Mouse (Mus musculus): Measurements from ENCODE around the gene Srms. TPM values are rescaled to one million over a fixed set of nuclear protein-coding genes. Genes with fewer than 3 reads are reported as not detected.
"Not testable (repeated sequence)": the region's sequence is repeated elsewhere in the genome, so short reads cannot be mapped to it uniquely, and the experiment has no call there.

The Srms gene
- total RNA-seq, 1 experiment from 2014 or later, result not detected

DNA sequence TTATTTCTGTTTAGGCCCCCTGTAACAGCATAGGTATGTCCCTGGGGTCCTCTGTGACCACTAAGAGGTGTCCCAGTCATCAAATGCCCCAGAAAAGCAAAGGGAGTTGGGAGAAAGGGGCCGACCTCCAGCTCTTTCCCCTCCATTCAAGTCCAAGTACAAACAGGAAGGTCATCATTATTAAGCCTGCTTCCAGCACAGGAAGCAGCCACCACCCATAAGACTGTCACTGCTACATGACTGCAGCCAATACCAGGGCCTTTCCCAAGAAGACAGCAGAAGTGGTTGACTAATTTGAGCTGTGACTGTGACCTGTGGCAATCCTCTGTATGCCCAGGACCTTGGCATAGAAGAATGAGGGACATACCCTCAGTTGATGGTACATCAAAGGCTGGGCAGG is 15.3 kb upstream of the Srms start:
- ATAC-seq (replicated peaks in 1 of 2; ENCODE audit: insufficient read depth in 1 of 2, low FRiP score in 2 of 2, low TSS enrichment in 1 of 2, low read depth in 1 of 2, poor library complexity in 2 of 2, severe bottlenecking in 2 of 2), result no peak

DNA sequence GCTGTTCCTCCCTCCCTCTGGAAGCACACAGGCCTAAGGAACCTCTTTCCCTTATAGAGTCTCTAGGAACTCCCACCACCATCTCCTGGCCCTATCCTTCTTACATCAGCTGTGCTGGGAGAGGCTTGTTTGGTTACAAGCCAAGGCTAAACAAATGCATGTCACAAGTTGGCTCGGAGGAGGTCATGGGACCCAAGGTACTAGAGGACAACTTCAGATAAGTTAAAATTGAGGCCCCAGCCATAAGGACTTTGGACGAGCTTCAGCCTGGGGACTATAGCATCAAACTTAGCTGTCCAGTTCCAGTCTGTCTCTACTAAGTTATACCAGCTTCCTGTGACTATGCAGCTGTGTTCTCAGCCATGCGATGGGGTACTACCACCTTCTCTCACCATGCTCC is 14.1 kb upstream of the Srms start:
- ATAC-seq (replicated peaks in 1 of 2; ENCODE audit: insufficient read depth in 1 of 2, low FRiP score in 2 of 2, low TSS enrichment in 1 of 2, low read depth in 1 of 2, poor library complexity in 2 of 2, severe bottlenecking in 2 of 2), result no peak

DNA sequence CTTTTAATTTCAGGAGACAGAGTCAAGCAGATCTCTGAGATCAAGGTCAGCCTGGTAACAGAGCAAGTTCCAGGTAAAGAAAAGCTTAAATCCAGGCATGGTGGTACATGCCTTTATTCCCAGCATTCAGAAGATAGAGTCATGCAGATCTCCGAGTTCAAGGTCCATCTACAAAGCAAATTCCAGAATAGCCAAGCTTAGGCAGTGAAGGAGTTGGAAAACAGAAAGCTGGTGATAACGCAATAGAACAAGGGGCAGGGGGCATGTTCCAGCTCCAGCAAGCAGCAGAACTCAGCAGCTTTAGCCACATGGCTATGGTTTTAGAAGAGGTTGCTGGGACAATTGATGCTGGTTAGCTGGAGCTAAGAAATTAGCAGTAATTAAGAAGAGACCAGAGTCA is 12.0 kb upstream of the Srms start:
- ATAC-seq (replicated peaks in 1 of 2; ENCODE audit: insufficient read depth in 1 of 2, low FRiP score in 2 of 2, low TSS enrichment in 1 of 2, low read depth in 1 of 2, poor library complexity in 2 of 2, severe bottlenecking in 2 of 2), result no peak

DNA sequence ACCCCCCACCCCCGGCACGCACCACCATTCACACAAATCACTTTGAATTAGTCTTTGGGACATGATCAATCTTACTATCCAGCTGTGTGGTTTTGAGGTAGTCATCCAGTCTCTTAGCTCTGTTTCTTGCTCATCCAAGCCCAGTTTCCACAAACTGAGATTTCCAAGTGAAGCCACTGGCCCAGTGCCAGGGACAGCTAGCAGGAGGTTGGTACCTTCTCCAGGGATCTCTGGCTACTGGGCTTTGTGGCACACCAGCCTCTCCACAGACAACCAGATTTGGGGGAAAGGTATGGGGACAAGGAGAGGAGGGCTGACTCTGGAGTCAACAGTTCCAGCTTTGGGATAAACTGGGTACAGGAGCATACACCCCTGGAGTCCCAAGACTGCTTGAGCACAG is 7.4 kb upstream of the Srms start:
- ATAC-seq (replicated peaks in 1 of 2; ENCODE audit: insufficient read depth in 1 of 2, low FRiP score in 2 of 2, low TSS enrichment in 1 of 2, low read depth in 1 of 2, poor library complexity in 2 of 2, severe bottlenecking in 2 of 2), result no peak

DNA sequence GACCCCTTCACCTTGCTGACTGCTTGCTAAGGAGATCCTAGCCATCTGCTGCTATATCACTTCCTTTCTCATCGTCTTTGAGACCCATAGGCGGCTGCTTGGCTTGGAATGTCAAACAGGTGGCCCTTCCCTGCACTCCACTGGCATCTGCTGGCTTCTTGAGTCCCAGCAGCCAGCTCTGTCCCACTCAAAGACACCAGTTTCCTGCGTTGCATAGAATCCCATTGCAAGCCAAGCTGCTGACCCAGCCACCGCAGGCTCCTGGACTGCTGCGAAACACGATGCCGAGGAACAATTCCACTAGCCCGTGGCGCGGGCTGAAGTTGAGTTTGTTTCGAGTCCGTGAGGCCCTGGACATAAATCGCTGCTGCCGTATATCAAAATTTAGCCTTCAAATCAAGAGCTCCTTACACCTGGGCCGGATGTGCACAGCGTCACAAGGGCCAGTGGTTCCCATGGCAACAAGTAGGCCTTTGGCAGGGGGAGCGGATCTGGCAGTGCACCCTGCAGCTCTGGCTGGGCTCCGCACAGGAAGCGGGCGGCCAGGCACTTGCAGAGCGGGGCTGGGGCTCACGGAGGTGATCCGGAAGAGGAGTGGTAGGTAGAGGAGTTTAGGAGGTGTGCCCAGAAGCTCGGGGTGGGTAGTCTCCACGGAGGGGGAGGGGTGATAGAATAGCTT is 6.7 kb upstream of the Srms start, which contains the start of gene Fndc11:
TSS of gene Fndc11 (plus strand) at position 476 of the 679 bp plus-strand sequence.
- ATAC-seq (replicated peaks in 1 of 2; ENCODE audit: insufficient read depth in 1 of 2, low FRiP score in 2 of 2, low TSS enrichment in 1 of 2, low read depth in 1 of 2, poor library complexity in 2 of 2, severe bottlenecking in 2 of 2), result peak; percentile 99 to 100

DNA sequence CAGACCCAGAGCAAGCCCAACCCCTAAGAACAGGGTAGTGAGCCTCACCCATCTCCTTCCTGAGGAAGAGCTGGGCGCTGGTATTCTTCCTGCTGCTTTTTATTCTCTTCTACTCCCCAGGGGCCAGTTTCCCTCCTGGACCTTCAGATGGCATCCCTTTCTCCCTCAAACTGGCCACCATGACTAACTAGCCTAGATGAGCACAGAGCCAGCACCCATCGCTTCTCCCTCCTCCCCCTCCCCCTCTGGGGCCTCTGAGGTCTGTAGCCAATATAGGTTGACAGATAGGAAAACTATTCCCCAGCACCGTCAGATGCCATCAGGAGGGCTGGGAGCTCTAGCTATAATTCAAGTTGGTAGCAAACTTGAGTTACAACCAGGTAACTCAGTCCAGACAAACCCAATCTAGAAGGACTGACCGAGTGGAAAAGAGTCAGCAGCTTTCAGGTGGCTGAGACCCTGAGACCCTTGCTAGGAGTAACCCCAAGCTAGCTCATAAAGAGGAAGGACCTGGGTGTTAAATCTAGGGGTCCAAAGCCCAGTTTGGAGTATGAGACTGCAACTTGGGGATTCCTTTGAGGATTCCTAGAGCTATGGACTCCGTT is 6.0 kb upstream of the Srms start:
- no peak for ATAC-seq (replicated peaks in 1 of 2; ENCODE audit: insufficient read depth in 1 of 2, low FRiP score in 2 of 2, low TSS enrichment in 1 of 2, low read depth in 1 of 2, poor library complexity in 2 of 2, severe bottlenecking in 2 of 2)

DNA sequence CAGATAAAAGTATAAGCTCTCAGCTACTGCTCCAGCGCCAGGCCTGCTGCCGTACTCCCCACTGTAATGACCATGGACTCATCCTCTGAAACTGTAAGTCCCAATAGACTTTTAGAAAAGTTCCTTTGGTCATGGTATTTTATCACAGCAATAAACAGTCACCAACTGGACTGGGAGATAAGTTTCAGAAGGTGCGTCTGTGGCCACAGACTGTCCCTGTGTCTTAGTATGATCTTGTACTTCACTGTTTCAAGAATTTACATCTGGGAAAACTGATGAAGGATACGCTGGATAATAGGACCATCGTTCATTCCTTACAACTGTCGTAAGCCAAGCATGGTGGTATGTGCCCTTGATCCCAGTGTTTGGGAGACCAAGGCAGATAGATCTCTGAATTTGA is 3.1 kb upstream of the Srms start:
- ATAC-seq (replicated peaks in 1 of 2; ENCODE audit: insufficient read depth in 1 of 2, low FRiP score in 2 of 2, low TSS enrichment in 1 of 2, low read depth in 1 of 2, poor library complexity in 2 of 2, severe bottlenecking in 2 of 2), result no peak

DNA sequence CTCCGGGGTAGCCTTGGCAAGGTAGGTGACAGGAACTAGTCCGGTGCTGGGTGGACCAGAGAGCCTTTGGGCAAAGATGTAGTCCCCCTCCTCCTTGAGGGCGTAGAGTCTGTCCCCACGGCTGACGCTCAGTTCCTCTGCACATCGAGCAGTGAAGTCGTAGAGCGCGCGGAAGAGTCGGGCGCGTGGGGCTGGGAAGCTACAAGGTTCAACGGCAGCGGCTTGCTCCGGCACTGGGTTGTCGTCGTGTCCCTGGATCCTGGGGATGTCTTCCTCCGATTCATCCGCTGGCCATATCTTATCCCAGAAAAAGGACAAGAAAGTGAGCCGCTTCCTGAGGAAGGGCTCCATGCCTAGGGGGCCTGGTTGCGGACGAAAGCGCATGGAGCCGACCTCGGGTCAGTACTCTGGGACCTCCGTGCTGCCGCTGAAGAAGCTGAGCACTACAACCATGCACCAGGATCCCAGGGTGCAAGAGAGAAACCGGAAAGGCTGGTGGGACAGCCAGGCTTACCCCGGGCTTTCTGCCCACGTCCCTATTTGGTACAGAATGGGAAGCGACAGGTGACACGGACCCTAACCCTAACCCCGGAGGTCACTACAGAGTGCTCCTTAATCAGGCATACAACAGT is 480 bp downstream of the Srms start:
- peak; percentile 46 to 47; a peak in 3 of 4 replicates for ATAC-seq (replicated peaks in 1 of 2; ENCODE audit: insufficient read depth in 1 of 2, low FRiP score in 2 of 2, low TSS enrichment in 1 of 2, low read depth in 1 of 2, poor library complexity in 2 of 2, severe bottlenecking in 2 of 2)

DNA sequence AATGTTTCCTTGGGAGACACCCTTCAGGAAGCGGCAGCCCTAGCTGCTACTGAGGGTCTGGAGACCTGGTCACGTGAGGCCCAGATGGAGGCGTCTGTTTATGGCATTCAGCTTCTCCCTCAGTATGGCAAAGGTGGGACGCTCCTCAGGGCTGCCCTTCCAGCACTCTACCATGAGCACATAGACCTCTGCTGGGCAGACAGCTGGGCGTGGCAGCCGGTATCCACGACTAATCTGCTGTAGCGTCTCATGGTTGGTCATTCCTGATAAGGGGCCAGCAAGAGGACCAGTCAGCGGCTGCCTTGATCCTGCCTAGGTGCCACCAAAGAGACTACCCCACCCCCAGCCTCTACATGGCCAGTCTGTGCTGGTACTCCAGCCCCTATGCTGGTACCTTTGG is 6.9 kb downstream of the Srms start:
- ATAC-seq (replicated peaks in 1 of 2; ENCODE audit: insufficient read depth in 1 of 2, low FRiP score in 2 of 2, low TSS enrichment in 1 of 2, low read depth in 1 of 2, poor library complexity in 2 of 2, severe bottlenecking in 2 of 2), result no peak

DNA sequence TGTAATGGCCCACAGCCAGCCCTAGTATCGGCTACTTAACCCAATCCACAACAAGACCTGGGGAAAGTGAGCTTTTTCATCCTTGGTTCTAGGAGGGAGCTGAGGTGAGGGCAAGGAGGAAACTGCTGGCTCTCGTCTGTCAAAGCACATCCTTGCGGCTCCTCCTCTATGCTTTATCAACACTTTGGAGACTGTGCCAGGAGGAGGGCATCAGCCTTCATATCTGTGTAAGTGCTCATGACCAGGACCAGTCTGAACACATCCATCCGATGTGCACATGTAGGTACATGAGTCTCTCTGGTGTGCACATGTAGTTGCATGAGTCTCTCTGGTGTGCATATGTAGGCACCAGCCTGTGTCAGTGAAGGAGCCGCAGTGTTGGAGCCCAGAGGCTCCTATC is 7.3 kb downstream of the Srms start:
- ATAC-seq (replicated peaks in 1 of 2; ENCODE audit: insufficient read depth in 1 of 2, low FRiP score in 2 of 2, low TSS enrichment in 1 of 2, low read depth in 1 of 2, poor library complexity in 2 of 2, severe bottlenecking in 2 of 2), result no peak

DNA sequence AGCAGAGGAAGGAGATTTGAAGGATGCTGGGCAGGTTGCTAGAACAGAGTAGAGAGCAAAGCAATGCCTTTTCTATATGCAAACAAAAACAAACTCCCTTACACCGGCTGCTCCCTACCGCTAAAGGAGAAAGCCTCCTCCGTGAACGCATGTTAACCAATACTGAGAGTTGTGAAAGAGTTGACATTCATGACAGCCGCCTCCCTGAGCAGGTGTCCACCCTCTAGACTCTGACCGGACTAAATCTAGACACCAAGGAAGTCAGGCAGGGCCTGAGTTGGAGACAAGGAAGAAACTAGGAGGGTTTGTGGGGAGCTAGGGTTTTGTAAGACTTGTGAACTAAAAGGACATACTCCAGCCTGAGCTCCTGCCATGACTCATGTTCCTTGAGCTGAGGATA is 10.1 kb downstream of the Srms start:
- ATAC-seq (replicated peaks in 1 of 2; ENCODE audit: insufficient read depth in 1 of 2, low FRiP score in 2 of 2, low TSS enrichment in 1 of 2, low read depth in 1 of 2, poor library complexity in 2 of 2, severe bottlenecking in 2 of 2), result no peak

DNA sequence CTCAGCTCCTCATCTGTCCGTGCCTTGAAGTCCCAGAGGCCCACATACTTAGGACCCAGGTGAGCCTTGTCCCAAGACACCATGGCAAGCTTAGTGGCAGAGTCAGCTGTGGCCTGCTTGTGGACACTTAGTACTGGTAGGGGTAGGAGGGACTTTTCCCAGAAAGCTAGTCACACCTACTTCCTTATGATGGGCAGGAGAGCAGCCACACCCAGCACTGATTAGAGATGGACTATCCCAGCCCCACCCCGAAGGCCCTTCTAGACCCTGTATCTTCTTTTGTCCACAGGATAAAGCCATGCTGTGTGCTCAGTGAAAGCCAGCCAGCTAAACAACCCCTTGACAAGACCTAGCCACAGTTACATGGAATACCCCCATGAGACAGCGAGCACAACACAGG is 10.6 kb downstream of the Srms start, which contains the start of gene Ptk6:
TSS of gene Ptk6 (minus strand) at position 368 of the 400 bp plus-strand sequence.
- no peak for ATAC-seq (replicated peaks in 1 of 2; ENCODE audit: insufficient read depth in 1 of 2, low FRiP score in 2 of 2, low TSS enrichment in 1 of 2, low read depth in 1 of 2, poor library complexity in 2 of 2, severe bottlenecking in 2 of 2)

DNA sequence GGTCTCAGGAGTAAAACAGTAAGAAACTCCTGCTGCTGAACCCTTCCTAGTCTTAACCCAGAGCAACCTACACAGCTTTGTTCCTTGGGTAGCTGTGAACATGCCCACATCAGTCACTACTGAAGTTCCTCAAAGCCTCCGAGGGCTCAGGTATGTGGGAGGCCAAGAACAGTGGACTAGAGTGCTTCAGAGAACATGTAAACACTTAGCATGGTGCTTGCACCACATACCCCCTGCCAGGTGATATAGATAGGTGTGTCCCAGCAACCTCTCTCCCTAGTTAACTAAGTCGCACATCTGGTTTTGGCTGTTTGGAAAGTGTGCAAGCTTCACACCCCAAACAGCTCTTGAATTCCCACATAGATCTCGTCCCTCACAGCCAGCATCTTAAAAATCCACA is 11.4 kb downstream of the Srms start:
- ATAC-seq (replicated peaks in 1 of 2; ENCODE audit: insufficient read depth in 1 of 2, low FRiP score in 2 of 2, low TSS enrichment in 1 of 2, low read depth in 1 of 2, poor library complexity in 2 of 2, severe bottlenecking in 2 of 2), result no peak

DNA sequence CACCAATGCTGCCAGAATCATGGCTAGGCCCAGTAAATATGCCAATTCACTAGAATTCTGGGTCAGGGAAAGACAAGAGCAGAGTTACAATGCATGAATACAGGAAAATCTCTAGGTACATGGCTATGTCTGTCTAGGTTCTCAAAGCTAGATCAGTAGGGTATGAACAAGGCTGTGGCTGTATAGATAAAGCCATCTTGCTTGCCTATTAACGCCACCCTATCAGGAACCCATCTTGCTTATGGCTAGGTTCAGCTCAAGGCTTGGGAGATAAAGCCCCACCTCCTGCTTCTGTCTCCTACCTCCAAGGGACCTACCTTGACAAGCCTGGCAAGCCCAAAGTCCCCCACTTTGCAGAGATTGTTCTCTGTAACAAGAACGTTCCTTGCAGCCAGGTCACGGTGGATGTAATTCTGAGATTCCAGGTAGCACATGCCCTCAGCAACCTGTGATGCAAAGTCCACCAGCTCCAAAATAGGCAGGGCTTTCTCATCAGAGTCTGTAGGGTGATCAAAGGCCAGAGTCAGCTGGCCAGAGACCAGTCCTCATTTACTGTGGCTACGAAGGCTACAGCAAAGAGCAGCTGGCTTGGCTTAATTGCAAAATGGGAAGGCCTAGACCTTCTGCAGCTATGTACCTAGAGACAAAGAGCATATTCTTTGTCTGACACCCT is 16.2 kb downstream of the Srms start:
- ATAC-seq (replicated peaks in 1 of 2; ENCODE audit: insufficient read depth in 1 of 2, low FRiP score in 2 of 2, low TSS enrichment in 1 of 2, low read depth in 1 of 2, poor library complexity in 2 of 2, severe bottlenecking in 2 of 2), result no peak

DNA sequence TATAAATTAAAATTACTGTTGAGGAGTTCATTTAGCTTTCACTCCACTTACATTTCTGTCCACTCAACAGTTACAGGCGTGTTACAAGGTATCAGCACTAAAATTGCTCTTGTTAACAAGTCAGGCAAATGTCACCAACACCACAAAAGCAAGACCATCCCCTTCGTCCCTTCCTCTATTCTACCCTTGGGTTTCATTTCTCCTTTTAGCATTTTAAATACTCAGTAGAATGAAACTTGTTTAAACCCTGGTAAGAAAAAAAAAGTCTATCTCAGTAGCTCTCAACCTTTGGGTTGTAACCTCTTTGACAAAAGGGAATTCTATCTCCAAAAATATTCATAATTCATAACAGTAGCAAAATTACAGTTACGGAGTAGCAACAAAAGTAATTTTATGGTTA is 19.9 kb downstream of the Srms start:
- ATAC-seq (replicated peaks in 1 of 2; ENCODE audit: insufficient read depth in 1 of 2, low FRiP score in 2 of 2, low TSS enrichment in 1 of 2, low read depth in 1 of 2, poor library complexity in 2 of 2, severe bottlenecking in 2 of 2), result peak in 1 of 2 experiments; percentile 63; a peak in 1 of 4 replicates

DNA sequence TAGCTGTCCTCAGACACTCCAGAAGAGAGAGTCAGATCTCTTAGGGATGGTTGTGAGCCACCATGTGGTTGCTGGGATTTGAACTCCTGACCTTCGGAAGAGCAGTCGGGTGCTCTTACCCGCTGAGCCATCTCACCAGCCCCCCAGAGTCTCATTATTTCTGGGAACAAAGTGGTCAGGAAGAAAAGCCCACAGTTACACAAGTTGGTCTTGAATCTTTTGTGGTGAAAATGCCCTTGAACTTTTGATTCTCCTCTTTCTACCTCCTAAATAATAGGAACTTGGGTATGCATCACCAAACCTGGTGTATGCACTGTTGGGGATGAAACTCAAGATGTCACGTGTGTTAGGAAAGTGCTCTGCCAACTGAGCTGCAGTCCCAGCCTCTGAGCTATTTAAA is 21.0 kb downstream of the Srms start:
- no peak for ATAC-seq (replicated peaks in 1 of 2; ENCODE audit: insufficient read depth in 1 of 2, low FRiP score in 2 of 2, low TSS enrichment in 1 of 2, low read depth in 1 of 2, poor library complexity in 2 of 2, severe bottlenecking in 2 of 2)

DNA sequence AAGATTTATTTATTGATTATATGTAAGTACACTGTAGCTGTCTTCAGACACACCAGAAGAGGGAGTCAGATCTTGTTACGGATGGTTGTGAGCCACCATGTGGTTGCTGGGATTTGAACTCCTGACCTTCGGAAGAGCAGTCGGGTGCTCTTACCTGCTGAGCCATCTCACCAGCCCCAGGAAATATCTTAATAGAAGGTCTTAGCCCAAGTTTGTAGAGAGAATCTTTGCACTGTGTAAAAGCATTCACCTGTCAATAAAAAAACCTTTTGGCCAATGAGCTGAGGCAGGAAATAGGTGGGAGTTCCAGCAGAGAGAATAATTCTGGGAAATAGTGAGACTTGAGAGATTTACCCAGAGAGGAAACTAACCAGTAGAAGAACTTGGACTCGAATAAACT is 21.6 kb downstream of the Srms start:
- ATAC-seq (replicated peaks in 1 of 2; ENCODE audit: insufficient read depth in 1 of 2, low FRiP score in 2 of 2, low TSS enrichment in 1 of 2, low read depth in 1 of 2, poor library complexity in 2 of 2, severe bottlenecking in 2 of 2), result not testable (repeated sequence)

DNA sequence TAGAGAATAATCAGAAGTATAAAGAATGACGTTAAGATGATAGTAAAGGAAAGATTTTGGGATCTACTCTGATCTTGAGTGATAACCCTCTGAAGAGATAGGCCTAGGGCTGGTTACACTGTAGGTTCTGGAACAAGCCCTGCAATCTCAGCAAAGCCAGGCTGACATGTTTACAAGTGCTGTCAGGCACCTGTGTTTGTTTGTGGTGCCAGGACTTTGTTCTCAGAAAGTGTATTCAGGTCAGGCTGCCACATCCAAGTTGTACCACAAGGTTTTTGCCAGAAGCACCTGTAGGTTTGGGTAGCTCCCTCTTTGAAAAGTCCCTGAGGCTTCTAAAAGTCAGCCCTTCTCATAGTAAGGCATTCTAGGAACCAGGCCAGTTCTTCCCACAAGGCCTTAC is 23.7 kb downstream of the Srms start:
- no peak for ATAC-seq (replicated peaks in 1 of 2; ENCODE audit: insufficient read depth in 1 of 2, low FRiP score in 2 of 2, low TSS enrichment in 1 of 2, low read depth in 1 of 2, poor library complexity in 2 of 2, severe bottlenecking in 2 of 2)
